Mouse (Mus musculus): ENCODE measurements around the gene Hmgn1. TPM values are rescaled to one million over a fixed set of nuclear protein-coding genes. Genes with fewer than 3 reads are reported as not detected.

The Hmgn1 gene
- polyA plus RNA-seq (2015; fragmentation: Nextera tagmentation; extraction: Ambion mirVana): 331 and 408 TPM in 2 replicates

DNA sequence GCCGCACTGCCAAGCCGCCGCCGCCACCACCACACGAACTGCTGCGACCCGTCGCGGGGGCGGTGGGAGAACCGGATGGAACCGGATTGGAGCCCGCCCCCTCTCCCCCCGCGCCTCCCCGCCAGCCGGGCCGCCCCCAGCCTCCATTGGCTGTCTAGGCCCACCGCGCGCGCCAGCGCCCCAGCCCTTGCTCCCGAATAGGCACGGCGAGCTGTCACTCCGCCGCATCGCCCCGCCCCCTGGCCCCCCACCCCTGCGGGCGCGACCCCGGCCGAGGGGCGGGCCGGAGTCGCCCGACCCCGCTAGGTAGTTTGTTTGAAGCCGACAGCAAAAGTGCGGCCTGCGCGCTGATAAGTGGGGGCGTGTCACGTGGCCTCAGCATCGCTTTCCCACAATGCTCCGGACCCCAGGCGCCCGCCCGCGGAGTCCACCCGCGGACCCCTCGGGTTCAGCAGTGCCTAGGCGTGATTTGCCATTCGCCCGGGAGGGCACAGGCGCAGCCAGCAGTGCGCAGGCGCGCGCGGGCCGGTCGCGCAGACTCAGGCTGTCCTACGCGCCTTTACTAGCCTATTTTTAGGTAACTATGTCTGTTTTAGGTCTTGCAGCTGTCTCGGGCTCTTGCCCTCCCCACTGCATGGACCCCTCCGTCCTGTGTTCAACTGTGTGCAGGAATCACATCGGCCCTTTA, at the start of gene Hmgn1:
Gene Hmgn1 (minus strand): TSS at position 73 of the 688 bp plus-strand sequence.

DNA sequence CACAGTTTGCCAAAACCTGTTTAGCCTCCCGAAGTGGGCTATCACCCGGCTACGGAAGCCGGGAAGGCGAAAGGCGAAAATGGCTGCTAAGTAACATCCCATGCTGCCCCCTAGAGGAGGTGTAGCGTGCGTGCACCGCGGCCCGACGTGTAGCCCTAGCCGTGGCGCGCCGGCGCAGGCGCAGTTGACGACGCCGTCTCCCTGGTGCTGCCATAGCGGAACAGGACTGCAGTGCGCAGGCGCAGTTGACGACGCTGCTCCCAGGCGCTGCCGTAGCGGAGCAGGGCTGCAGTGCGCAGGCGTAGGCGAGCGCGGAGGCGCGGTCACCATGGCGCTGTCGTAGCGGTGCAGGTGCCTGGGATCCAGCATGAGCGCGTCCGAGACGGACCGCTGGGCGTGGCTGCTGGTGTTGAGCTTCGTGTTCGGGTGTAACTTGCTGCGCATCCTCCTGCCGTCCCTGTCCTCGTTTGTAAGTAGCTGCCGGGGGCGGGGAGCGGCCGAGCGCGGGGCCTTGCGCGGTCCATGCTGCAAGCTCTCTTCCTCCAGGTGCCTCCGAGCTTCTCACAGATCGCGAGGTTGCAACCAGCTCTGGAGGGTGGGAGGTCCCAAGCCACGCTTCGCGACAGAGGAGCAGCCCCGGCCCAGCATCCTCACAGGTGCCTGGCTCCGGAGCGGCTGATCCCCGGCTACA, 17.7 kb upstream of the Hmgn1 start, which contains the start of gene Wrb:
Gene Wrb (plus strand): TSS at position 298 of the 691 bp plus-strand sequence.

DNA sequence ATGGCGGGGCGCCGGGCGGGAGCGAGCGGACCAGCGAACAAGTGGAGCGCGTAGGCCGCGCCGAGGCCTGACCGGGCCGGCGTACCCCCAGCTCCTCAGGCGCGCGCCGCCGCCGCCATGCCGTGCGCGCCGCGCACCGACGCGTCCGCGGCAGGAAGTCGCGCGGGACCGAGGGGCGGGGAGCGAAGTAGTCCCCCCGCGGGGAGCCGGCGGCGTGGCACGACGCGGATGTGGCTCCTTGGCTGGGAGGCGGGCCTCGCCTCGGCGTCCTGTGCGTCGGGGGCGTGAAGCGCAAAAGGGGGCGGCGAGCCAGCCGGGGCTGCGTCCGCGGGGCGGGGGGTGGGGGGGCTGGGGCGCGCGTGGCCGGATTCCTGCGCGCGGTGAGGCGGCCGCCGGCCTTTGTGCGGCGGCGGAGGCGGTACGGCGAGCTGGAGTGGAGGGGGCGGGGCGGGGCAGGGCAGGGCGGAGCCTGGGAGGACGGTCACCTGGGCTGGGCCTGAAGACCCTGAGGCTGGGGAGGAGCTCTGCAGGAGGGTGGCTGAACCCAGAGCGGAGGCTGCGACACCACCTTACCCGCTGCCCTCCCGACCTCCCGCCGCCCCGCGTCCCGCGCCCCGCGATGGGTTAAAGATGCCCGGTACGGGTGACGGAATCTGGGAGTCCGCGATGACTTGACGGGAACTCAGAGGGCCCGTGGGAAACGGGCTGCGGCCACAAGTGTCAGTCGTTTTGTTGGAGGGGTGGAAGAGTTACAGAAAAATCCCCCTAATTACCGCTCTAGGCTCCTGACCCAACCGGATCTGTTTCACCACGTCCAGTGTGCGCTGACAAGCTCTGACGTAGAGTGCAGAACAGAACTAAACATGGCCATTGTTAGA, 45.0 kb downstream of the Hmgn1 start, which contains the start of gene Brwd1:
Gene Brwd1 (minus strand): TSS at position 226 of the 878 bp plus-strand sequence.

Other genes with a start within 250 kb of the Hmgn1 start
- 42.5 and 44.5 TPM in 2 replicates for gene Psmg1, start 136.8 kb downstream of the Hmgn1 start, polyA plus RNA-seq (2015; fragmentation: Nextera tagmentation; extraction: Ambion mirVana)
- gene Brwd1, start 45.2 kb downstream of the Hmgn1 start, polyA plus RNA-seq (2015; fragmentation: Nextera tagmentation; extraction: Ambion mirVana): 34.8 and 42.2 TPM in 2 replicates
- gene Wrb, start 17.7 kb upstream of the Hmgn1 start, polyA plus RNA-seq (2015; fragmentation: Nextera tagmentation; extraction: Ambion mirVana): 59.9 and 60.2 TPM in 2 replicates
- gene Lca5l, start 64.5 kb upstream of the Hmgn1 start, polyA plus RNA-seq (2015; fragmentation: Nextera tagmentation; extraction: Ambion mirVana): 1.0 and 1.4 TPM in 2 replicates
- gene Sh3bgr, start 72.7 kb upstream of the Hmgn1 start, polyA plus RNA-seq (2015; fragmentation: Nextera tagmentation; extraction: Ambion mirVana): 235 and 294 TPM in 2 replicates
- 0.07 TPM in 2 replicates for gene B3galt5, start 108.1 kb upstream of the Hmgn1 start, polyA plus RNA-seq (2015; fragmentation: Nextera tagmentation; extraction: Ambion mirVana)

Measured in urinary bladder, postnatal 0 days (tissue).